Mouse (Mus musculus) E14TG2a.4 (cell line): ENCODE data around the gene Gm49380.

Source experiments
- H3K27me3 ChIP-seq: 2 replicates; pipeline ENCODE4 v1.6.1; 2014; ENCODE audit warnings: low read length, control low read depth; ENCODE audit not compliant: insufficient read depth
- H3K36me3 ChIP-seq: 2 replicates; pipeline ENCODE4 v1.6.1; 2014; ENCODE audit warnings: low read length, control low read depth; ENCODE audit not compliant: insufficient read depth
- H3K4me1 ChIP-seq: replicated peaks from 2 replicates; pipeline ENCODE4 v1.6.1; 2014; ENCODE audit warnings: low read depth, low read length, control low read depth
- H3K4me3 ChIP-seq: replicated peaks from 2 replicates; pipeline ENCODE4 v1.5.1; 2014; ENCODE audit warnings: mild to moderate bottlenecking, low read length
- H3K9me3 ChIP-seq: 2 replicates; pipeline ENCODE4 v1.6.1; 2014; ENCODE audit warnings: low read length, control low read depth
- CTCF ChIP-seq: conservative IDR thresholded peaks from 2 replicates; pipeline ENCODE4 v1.5.1; 2014; ENCODE audit warnings: low read length
- NANOG ChIP-seq: IDR thresholded peaks from 2 replicates; pipeline ENCODE4 v1.6.1; 2014; ENCODE audit warnings: borderline replicate concordance, low read length, mixed read lengths
- POU5F1 ChIP-seq: IDR thresholded peaks from 2 replicates; pipeline ENCODE4 v1.6.1; 2014; ENCODE audit warnings: low read length, borderline replicate concordance

The Gm49380 gene

DNA sequence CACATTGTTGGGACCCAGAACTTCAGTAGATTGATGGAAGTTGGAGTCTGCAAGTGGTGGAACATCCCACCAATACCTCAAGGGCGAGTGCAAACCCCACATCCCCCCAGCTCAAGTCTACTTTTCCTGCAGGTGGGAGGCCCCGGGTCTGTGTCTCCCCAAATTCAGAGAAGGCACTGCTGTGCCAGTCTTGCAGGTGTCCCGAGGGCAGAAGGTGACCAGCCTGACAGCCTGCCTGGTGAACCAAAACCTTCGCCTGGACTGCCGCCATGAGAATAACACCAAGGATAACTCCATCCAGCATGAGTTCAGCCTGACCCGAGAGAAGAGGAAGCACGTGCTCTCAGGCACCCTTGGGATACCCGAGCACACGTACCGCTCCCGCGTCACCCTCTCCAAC lies 66.9 kb downstream of the Gm49380 start:
- Histone ChIP-seq H3K4me1 (peaks cover 55% of the 10 kb centered on the region), H3K36me3 (no peaks in the 10 kb centered on the region)
- TF ChIP-seq CTCF, result no peak
- TF ChIP-seq POU5F1, result no peak
- TF ChIP-seq NANOG, result no peak

DNA sequence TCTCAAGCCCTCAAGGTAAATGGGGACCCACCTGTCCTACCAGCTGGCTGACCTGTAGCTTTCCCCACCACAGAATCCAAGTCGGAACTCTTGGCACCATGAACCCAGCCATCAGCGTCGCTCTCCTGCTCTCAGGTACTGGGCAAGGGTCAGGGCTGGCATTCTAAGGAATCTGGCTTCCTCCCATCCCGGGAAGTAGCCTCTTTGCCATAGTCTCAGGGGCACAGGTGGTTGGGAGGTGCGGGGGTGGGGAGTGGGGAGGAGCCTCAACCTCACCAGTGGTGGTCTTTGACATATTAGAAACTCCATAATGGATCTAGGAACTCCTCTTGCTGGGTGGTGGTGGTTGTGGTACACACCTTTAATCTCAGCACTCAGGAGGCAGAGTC lies 67.4 kb downstream of the Gm49380 start:
- H3K4me3 ChIP-seq, result no peak overlapping the region
- peaks cover 61% of the 10 kb centered on the region for H3K4me1 ChIP-seq
- H3K9me3 ChIP-seq, result no peaks in the 10 kb centered on the region
- TF ChIP-seq CTCF (no peak), NANOG (no peak), POU5F1 (no peak)
- H3K36me3 ChIP-seq, result no peaks in the 10 kb centered on the region
- peaks cover 75% of the 10 kb centered on the region for H3K27me3 ChIP-seq

More for the DNA sequence above, 66.9 kb downstream of the Gm49380 start:
- peaks cover 70% of the 10 kb centered on the region for H3K27me3 ChIP-seq
- H3K9me3 ChIP-seq, result no peaks in the 10 kb centered on the region
- no peak overlapping the region for H3K4me3 ChIP-seq

DNA sequence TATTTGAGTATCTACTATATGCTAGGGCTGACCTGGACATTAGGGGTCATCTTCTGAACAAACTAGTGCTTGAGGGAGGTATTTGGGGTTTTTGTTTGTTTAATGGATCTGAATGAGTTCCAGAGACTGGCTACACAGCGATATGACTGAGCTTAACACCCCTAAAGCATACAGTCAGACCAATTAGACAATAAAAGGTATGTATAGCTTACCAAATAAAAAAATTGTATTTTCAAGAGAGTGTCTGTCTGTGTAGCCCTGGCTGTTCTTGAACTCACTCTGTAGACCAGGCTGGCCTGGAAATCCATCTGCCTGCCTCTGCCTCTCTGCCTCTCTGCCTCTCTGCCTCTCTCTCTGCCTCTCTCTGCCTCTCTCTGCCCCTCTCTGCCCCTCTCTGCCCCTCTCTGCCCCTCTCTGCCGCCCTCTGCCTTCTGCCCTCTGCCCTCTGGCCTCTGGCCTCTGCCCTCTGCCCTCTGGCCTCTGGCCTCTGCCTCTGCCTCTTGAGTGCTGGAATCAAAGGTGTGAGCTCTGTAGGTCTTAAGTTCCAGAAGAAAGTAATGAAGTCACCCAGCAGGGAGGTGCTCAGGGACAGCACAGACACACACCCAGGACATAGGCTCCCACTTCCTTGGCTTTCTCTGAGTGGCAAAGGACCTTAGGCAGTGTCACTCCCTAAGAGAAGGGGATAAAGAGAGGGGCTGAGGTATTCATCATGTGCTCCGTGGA lies 68.0 kb downstream of the Gm49380 start:
- Histone ChIP-seq H3K9me3 (no peaks in the 10 kb centered on the region), H3K4me1 (peaks cover 64% of the 10 kb centered on the region), H3K36me3 (no peaks in the 10 kb centered on the region), H3K4me3 (no peak overlapping the region), H3K27me3 (peaks cover 74% of the 10 kb centered on the region)
- TF ChIP-seq CTCF (no peak), NANOG (no peak)

DNA sequence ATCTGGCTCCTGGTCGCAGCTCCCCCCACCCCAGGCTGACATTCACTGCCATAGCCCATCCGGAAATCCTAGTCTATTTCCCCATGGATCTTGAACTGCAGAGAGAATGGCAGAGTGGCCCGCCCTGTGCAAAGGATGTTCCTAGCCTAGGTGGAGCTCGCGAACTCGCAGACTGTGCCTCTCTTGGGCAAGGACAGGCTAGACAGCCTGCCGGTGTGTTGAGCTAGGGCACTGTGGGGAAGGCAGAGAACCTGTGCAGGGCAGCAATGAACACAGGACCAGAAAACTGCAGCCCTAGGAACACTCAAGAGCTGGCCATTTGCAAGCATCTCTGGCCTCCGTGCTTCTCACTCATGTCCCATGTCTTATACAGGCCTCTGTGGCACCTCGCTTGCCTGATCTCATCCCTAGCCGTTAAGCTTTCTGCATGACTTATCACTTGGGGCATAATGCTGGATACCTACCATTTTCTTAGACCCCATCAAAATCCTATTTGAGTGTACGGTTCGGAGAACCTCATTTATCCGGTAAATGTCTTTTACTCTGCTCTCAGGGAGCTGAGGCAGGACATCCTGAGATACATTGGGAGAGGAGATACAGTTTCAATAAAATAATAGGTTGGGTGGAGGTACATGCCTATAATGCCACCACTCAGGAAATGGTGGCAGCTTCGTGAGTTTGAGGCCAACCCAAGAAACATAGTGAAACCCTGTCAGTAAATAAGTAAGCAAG lies 68.7 kb downstream of the Gm49380 start:
- no peak for TF ChIP-seq POU5F1
- no peak for TF ChIP-seq CTCF

DNA sequence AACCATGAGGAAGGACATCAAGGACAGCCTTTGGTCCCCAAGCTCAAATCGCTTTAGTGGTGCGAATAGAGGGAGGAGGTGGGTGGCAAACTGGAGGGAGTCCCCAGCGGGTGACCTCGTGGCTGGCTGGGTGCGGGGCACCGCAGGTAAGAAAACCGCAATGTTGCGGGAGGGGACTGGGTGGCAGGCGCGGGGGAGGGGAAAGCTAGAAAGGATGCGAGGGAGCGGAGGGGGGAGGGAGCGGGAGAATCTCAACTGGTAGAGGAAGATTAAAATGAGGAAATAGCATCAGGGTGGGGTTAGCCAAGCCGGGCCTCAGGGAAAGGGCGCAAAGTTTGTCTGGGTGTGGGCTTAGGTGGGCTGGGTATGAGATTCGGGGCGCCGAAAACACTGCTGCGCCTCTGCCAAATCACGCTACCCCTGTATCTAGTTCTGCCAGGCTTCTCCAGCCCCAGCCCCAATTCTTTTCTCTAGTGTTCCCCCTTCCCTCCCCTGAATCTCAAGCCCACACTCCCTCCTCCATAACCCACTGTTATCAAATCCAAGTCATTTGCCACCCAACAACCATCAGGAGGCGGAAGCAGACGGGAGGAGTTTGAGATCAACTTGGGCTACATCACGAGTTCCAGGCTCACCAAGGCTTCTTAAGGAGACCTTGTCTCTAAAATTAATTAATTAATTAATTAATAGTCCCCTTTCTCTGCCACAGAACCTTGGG lies 69.4 kb downstream of the Gm49380 start:
- Histone ChIP-seq H3K4me1 (peaks cover 56% of the 10 kb centered on the region), H3K4me3 (peak overlapping the region; percentile 80), H3K27me3 (peaks cover 73% of the 10 kb centered on the region), H3K36me3 (no peaks in the 10 kb centered on the region), H3K9me3 (0 out of 2 replicates have a peak, but pooled peaks cover under 1% of the 10 kb centered on the region)
- no peak for TF ChIP-seq CTCF
- no peak for TF ChIP-seq POU5F1
- no peak for TF ChIP-seq NANOG

More for the DNA sequence above, 68.7 kb downstream of the Gm49380 start:
- peaks cover 63% of the 10 kb centered on the region for H3K4me1 ChIP-seq
- H3K36me3 ChIP-seq, result no peaks in the 10 kb centered on the region
- peaks cover 76% of the 10 kb centered on the region for H3K27me3 ChIP-seq
- H3K9me3 ChIP-seq, result no peaks in the 10 kb centered on the region
- peak overlapping the region; percentile 80 for H3K4me3 ChIP-seq

DNA sequence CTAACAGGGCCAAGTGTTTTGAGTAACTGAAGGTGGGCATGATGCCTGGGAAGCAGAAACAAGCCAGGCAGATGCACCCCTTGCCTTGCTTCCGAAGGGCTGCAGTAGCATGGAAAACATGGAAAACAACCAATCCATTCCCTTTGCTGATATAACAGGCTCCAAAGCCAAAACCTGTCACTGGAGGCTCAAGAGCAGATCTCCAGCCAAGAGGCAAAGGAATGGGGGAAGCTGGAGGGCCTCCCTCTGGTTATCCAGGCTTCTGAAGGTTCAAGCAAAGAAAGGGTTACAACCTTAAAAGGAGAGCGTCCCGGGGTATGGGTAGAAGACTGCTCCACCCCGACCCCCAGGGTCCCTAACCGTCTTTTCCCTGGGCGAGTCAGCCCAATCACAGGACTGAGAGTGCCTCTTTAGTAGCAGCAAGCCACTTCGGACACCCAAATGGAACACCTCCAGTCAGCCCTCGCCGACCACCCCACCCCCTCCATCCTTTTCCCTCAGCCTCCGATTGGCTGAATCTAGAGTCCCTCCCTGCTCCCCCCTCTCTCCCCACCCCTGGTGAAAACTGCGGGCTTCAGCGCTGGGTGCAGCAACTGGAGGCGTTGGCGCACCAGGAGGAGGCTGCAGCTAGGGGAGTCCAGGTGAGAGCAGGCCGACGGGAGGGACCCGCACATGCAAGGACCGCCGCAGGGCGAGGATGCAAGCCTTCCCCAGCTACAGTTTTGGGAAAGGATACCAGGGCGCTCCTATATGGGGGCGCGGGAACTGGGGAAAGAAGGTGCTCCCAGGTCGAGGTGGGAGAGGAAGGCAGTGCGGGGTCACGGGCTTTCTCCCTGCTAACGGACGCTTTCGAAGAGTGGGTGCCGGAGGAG lies 70.2 kb downstream of the Gm49380 start, which contains the start of gene Thy1:
Gene Thy1, plus strand, starts transcription at position 549 of the 872 bp plus-strand sequence.
- no peak for TF ChIP-seq NANOG
- TF ChIP-seq CTCF, result no peak
- TF ChIP-seq POU5F1, result no peak
- Histone ChIP-seq H3K9me3 (peaks cover 8% of the 10 kb centered on the region), H3K4me3 (peak within 1 kb of the TSS; percentile 80), H3K4me1 (peaks cover 48% of the 10 kb centered on the region), H3K36me3 (no peaks in the 10 kb centered on the region), H3K27me3 (peaks cover 66% of the 10 kb centered on the region)

DNA sequence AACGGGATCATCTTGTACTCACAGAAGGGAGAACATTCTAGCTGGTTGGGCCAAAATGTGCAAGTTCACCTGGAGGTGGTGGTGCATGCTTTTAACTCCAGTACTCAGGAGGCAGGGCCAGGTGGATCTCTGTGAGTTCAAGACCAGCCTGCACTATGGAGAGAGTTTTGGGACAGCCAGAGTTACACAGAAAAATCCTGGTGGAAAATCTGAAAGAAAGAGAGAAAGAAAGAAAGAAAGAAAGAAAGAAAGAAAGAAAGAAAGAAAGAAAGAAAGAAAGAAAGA lies 71.0 kb downstream of the Gm49380 start:
- Histone ChIP-seq H3K4me1 (peaks cover 48% of the 10 kb centered on the region), H3K36me3 (no peaks in the 10 kb centered on the region), H3K27me3 (peaks cover 63% of the 10 kb centered on the region), H3K9me3 (peaks cover 15% of the 10 kb centered on the region), H3K4me3 (no peak overlapping the region)
- TF ChIP-seq NANOG (no peak), CTCF (no peak), POU5F1 (no peak)
